Mouse (Mus musculus) embryonic facial prominence, embryonic 13.5 days (tissue): ENCODE measurements around the gene Thap7. TPM values are rescaled to one million over a fixed set of nuclear protein-coding genes. Genes with fewer than 3 reads are reported as not detected.

Experiments used
- ATAC-seq: fragments of 200-750 bp; cut with Nextera tagmentation; 2 replicates; pipeline ENCODE4 v1.8.0; 2017; ENCODE audit warnings: low read depth; ENCODE audit not compliant: insufficient number of reproducible peaks, insufficient read depth, low FRiP score, low TSS enrichment
- H3K27ac ChIP-seq: fragments of 300-500 bp; sonication (generic); 2 replicates; pipeline ENCODE4 v1.5.1; 2015; ENCODE audit warnings: moderate library complexity, mild to moderate bottlenecking, inconsistent platforms
- H3K27me3 ChIP-seq: fragments of 300-500 bp; sonication (generic); 2 replicates; pipeline ENCODE4 v1.6.1; 2015; ENCODE audit warnings: mild to moderate bottlenecking, inconsistent platforms
- H3K36me3 ChIP-seq: fragments of 300-500 bp; sonication (generic); 2 replicates; pipeline ENCODE4 v1.6.1; 2015; ENCODE audit warnings: mild to moderate bottlenecking, inconsistent platforms
- H3K4me1 ChIP-seq: fragments of 300-500 bp; sonication (generic); 2 replicates; pipeline ENCODE4 v1.6.1; 2015; ENCODE audit warnings: inconsistent platforms
- H3K4me2 ChIP-seq: fragments of 300-500 bp; sonication (generic); 2 replicates; pipeline ENCODE4 v1.6.1; 2015; ENCODE audit warnings: moderate library complexity, mild to moderate bottlenecking, inconsistent platforms
- H3K4me3 ChIP-seq: fragments of 300-500 bp; sonication (generic); 2 replicates; pipeline ENCODE4 v1.5.1; 2015; ENCODE audit warnings: mild to moderate bottlenecking, inconsistent platforms
- H3K9ac ChIP-seq: fragments of 300-500 bp; sonication (generic); 2 replicates; pipeline ENCODE4 v1.6.1; 2015; ENCODE audit warnings: mild to moderate bottlenecking, inconsistent platforms
- H3K9me3 ChIP-seq: fragments of 300-500 bp; sonication (generic); 2 replicates; pipeline ENCODE4 v1.6.1; 2016; ENCODE audit warnings: inconsistent platforms
- WGBS: fragments of 180-500 bp; shearing (Covaris S2); methylation state at CpG from one replicate; pipeline ENCODE4 v1.1.7; 2015; ENCODE audit warnings: mixed read lengths; 5-methylcytosine and 5-hydroxymethylcytosine counted together
- polyA plus RNA-seq: library from polyadenylated mRNA; unstranded; fragments of >200 nt; fragmentation: Nextera tagmentation; extraction: Ambion mirVana; gene quantifications from 2 replicates; pipeline ENCODE4 v1.2.1, GENCODE M21; 2015

The Thap7 gene
- polyA plus RNA-seq, 1 experiment from 2014 or later, result 75.2 TPM

DNA sequence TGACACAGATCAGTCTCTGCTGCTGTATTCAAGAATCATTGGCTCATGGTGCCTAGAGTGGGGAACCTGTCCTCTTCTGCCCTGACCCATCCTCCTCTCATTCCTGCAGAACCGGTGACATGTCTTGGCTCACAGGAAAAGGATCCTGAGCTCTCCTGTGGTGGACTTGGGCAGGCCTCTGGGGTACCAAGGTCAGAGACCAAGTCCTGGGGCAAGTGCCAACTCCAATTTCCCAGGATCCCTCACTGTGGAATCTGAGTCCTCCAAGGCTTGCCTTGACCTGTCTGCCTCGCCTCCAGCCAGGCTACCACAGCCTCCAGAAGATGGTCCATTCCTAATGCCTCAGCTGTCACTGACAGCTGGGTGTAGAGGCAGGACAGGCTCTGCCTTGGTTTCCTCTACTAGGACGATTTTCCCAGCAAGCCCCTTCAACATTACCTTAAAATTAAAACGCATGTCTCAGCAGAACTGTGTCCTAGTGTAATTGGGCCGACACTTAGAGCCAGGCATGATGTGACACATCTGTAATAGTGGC, 23.9 kb downstream of the Thap7 start:
- Histone ChIP-seq H3K36me3 (peaks cover 12% of the 10 kb centered on the region), H3K9me3 (no peaks in the 10 kb centered on the region), H3K9ac (no peak overlapping the region), H3K4me3 (no peak overlapping the region), H3K27me3 (no peaks in the 10 kb centered on the region), H3K27ac (no peak overlapping the region), H3K4me1 (peaks cover 11% of the 10 kb centered on the region), H3K4me2 (no peak overlapping the region)
- ATAC-seq, result no peak
- 81% methylated on average over 5 of the region's 5 CpGs for WGBS

- H3K4me2 ChIP-seq, result no peak overlapping the region
- H3K36me3 ChIP-seq, result no peaks in the 10 kb centered on the region
- H3K4me3 ChIP-seq, result no peak overlapping the region
- H3K9me3 ChIP-seq, result no peaks in the 10 kb centered on the region
- H3K27ac ChIP-seq, result no peak overlapping the region
- no peak for ATAC-seq
- H3K4me1 ChIP-seq, result no peaks in the 10 kb centered on the region
- no peaks in the 10 kb centered on the region for H3K27me3 ChIP-seq
- 77% methylated on average over 4 of the region's 4 CpGs for WGBS
- H3K9ac ChIP-seq, result no peak overlapping the region
These were observed 28.3 kb downstream of the Thap7 start for GRCm38 (mm10) chr16:17502681-17503080.

DNA sequence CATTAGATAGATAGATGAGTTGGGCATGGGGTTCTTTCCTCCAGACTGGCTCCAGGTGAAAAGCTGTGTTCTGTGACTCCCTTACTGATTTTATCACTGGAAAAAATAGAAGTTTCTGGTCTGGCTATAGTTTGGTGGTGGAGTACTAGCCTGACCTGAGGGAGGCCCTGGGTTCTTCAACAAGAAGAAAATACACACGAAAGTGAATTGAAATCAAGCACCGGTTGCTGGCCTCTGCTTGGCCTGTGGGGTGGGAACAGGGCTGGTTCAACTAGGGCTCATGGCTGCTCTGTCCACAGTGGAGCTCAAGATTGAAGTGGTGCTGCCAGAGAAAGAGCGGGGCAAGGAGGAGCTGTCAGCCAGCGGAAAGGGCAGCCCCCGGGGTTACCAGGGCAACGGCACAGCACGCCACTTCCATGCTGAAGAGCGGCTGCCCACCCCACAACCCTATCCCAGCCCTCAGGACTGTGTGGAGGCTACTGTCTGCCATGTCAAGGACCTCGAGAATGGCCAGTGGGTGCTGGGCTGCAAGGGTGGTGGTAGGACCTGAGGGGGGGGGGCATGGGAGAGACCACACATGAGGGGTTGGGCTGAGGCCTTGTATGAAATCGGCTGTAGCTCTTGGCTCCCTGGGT, 31.6 kb downstream of the Thap7 start:
- H3K4me2 ChIP-seq, result no peak overlapping the region
- no peaks in the 10 kb centered on the region for H3K9me3 ChIP-seq
- no peak overlapping the region for H3K9ac ChIP-seq
- no peak for ATAC-seq
- no peak overlapping the region for H3K27ac ChIP-seq
- H3K36me3 ChIP-seq, result no peaks in the 10 kb centered on the region
- WGBS, result 34% methylated on average over 10 of the region's 10 CpGs
- peaks cover 7% of the 10 kb centered on the region for H3K4me1 ChIP-seq
- H3K27me3 ChIP-seq, result no peaks in the 10 kb centered on the region
- H3K4me3 ChIP-seq, result no peak overlapping the region

DNA sequence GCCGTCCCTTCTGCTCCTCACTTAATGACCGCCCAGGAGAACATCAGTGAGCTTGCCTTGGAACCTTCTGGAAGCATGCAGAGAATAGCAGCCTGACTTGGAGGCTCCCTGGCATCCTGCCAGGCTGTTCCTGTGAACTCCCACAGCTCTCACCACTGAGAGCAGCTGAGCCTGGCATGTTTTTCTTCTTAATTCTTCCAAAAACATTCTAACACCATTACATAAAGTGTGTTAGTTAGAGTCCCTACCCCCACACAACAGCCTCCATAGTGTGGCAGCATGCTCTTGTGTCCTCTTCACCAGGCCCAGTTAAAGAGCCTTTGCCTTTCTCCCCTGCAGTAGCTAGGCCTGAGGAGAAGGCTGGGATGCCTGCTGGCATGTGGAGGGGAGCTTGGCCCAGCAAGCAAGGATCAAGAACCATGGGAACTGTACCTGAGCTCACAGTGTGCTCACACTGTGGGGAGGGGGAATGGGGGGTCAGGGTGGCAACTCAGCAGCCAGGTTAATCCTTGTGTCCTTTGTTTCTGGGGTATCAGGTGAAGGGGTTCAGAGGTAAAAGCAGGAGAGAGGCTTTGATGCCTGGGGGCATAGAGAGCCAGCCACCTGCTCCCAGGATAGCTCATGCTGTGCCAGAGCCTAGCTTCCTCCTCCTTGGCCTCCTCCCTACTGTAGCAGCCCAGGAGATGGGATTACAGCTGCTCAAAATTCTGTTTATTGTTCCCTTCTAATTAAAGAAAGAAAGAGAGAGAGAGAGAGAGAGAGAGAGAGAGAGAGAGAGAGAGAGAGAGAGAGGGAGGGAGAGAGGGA, 34.2 kb downstream of the Thap7 start:
- H3K9me3 ChIP-seq, result no peaks in the 10 kb centered on the region
- no peak overlapping the region for H3K27ac ChIP-seq
- WGBS, result 43% methylated on average over 2 of the region's 2 CpGs
- no peaks in the 10 kb centered on the region for H3K36me3 ChIP-seq
- H3K4me2 ChIP-seq, result no peak overlapping the region
- no peak overlapping the region for H3K4me3 ChIP-seq
- peak overlapping the region; percentile 7; the same call in 1 of the 2 replicates for H3K9ac ChIP-seq
- peaks cover 7% of the 10 kb centered on the region for H3K4me1 ChIP-seq
- H3K27me3 ChIP-seq, result no peaks in the 10 kb centered on the region
- ATAC-seq, result no peak

DNA sequence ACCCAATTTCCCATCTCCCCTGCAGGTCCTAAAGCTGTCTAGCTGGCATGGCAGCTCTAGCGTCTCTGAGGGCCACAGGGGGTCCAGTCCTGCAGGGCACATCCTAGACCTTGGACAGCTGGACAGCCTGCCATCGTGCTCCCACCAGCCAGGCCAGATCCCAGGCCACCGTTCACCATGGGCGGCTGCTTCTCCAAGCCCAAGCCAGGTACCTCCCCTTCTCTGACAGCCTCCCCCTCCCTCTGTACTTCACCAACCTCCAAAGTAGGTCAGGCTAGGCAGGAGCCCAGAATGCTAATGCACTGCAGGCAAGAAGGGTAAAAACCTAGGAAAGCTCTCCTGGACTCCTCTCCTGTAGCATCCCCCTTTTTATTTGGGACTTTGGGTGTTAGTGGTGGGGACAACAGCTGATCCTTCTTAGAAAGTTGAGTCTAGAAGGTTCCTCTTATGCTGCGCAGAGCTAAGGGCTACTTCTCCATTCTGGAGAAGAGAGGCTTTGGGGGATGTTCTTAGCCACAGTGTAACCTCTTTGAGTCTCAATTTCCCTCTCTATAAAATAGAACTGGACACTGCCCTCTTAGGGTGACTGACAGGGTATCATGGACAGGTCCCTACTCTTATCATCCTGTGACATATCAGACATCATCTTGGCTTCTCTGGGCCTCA, 38.9 kb downstream of the Thap7 start:
- H3K27ac ChIP-seq, result no peak overlapping the region
- no peak overlapping the region for H3K9ac ChIP-seq
- H3K4me3 ChIP-seq, result no peak overlapping the region
- H3K27me3 ChIP-seq, result peaks cover 42% of the 10 kb centered on the region
- WGBS, result 73% methylated on average over 5 of the region's 5 CpGs
- H3K4me1 ChIP-seq, result peaks cover 18% of the 10 kb centered on the region
- H3K9me3 ChIP-seq, result no peaks in the 10 kb centered on the region
- ATAC-seq, result no peak
- H3K4me2 ChIP-seq, result no peak overlapping the region
- peaks cover 10% of the 10 kb centered on the region; the same call in 1 of the 2 replicates for H3K36me3 ChIP-seq

DNA sequence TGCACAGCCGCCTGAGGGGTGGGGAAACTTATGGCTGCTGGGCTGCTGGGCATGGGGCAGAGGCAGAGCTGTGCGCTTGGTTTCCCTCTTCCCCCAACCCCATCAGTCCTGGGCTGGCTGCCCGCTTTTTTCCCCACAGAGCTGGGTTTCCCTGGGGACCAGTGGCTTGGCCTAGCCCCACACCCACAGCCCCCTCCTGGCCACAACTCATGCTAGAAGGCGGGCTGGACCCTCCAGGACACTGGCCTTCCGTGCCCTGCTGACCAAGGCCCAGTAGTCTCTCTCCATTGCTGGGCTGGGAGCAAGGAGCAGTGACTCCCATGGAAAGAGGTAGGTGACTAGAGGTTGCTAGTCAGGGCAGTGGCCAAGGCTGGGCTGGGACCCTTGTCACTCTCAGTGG, 39.8 kb downstream of the Thap7 start:
- Histone ChIP-seq H3K36me3 (peaks cover 17% of the 10 kb centered on the region; the same call in 1 of the 2 replicates), H3K4me3 (no peak overlapping the region)
- ATAC-seq, result no peak

GRCm38 (mm10) chr16:17489469-17490111, 41.3 kb downstream of the Thap7 start, which contains the start of gene Aifm3:
Gene Aifm3, plus strand, starts transcription at chr16:17489611.
- Histone ChIP-seq H3K4me3 (peak within 1 kb of the TSS; percentile 48), H3K9ac (peak within 1 kb of the TSS; percentile 66), H3K36me3 (peaks cover 30% of the 10 kb centered on the region), H3K9me3 (no peaks in the 10 kb centered on the region), H3K27ac (no peak within 1 kb of the TSS), H3K27me3 (peaks cover 42% of the 10 kb centered on the region), H3K4me2 (peak within 1 kb of the TSS; percentile 85), H3K4me1 (peaks cover 16% of the 10 kb centered on the region)
- ATAC-seq, result no peak
- WGBS, result 1% methylated on average over 47 of the region's 47 CpGs

More for the DNA sequence above, 39.8 kb downstream of the Thap7 start:
- WGBS, result 77% methylated on average over 5 of the region's 5 CpGs
- Histone ChIP-seq H3K9me3 (no peaks in the 10 kb centered on the region), H3K9ac (no peak overlapping the region), H3K27ac (no peak overlapping the region), H3K4me2 (no peak overlapping the region), H3K4me1 (peaks cover 11% of the 10 kb centered on the region), H3K27me3 (peaks cover 42% of the 10 kb centered on the region)

DNA sequence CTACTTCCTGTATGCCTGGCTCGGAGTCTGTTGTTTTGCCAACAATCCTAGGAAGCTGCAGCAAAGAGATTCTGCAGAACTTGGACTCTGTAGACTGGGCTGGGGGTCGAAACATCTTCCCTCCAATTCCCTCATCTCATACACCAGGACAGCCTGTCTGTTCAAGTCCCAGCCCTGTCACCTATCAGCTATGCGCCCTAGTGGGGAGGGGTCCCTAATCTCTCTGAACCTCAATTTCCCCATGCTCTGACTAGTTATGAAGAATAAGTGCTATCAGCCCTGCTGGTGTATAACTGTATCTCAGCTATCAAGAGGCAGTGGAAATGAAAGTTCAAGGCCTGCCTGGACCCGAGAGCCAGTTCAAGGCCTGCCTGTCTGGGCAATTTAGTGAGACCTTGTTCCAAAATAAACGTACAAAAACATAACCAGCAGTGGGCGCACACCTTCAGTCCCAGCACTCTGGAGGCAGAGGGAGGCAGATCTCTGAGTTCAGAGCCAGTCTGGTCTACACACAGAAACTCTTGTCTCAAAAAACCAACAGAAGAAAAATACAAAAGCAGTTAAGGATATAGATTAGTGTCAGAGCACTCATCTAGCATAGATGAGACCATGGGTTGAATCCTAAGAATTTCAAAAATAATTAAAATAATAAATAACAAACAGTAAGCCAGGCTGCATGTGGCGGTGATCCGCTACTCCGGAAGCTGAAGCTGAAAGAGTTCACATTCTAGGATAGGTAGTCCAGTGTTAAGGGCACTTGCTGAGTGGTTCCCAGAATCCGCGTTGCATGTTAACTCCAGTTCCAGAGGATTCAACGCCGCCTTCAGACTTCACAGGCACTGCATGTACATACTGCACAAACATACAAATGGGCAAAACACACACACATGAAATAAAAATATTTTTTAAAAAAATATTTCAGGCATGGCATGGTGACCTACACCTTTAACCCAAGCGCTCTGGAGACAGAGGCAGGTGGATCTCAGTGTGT, 42.2 kb downstream of the Thap7 start:
- H3K9ac ChIP-seq, result peak overlapping the region; percentile 66
- peaks cover 16% of the 10 kb centered on the region for H3K4me1 ChIP-seq
- H3K9me3 ChIP-seq, result no peaks in the 10 kb centered on the region
- no peak overlapping the region for H3K27ac ChIP-seq
- peak overlapping the region; percentile 85 for H3K4me2 ChIP-seq
- whole genome bisulfite sequencing, result 44% methylated on average over 14 of the region's 14 CpGs
- H3K36me3 ChIP-seq, result peaks cover 38% of the 10 kb centered on the region
- H3K27me3 ChIP-seq, result peaks cover 42% of the 10 kb centered on the region
- ATAC-seq, result no peak
- H3K4me3 ChIP-seq, result peak overlapping the region; percentile 48

GRCm38 (mm10) chr16:17486505-17486904, 44.4 kb downstream of the Thap7 start:
- H3K27ac ChIP-seq, result no peak overlapping the region
- H3K4me1 ChIP-seq, result peaks cover 16% of the 10 kb centered on the region
- ATAC-seq, result no peak
- H3K9me3 ChIP-seq, result no peaks in the 10 kb centered on the region
- peaks cover 42% of the 10 kb centered on the region for H3K27me3 ChIP-seq
- no peak overlapping the region for H3K4me3 ChIP-seq
- no peak overlapping the region for H3K4me2 ChIP-seq
- WGBS, result 61% methylated on average over 3 of the region's 3 CpGs
- H3K36me3 ChIP-seq, result peaks cover 58% of the 10 kb centered on the region
- no peak overlapping the region for H3K9ac ChIP-seq

DNA sequence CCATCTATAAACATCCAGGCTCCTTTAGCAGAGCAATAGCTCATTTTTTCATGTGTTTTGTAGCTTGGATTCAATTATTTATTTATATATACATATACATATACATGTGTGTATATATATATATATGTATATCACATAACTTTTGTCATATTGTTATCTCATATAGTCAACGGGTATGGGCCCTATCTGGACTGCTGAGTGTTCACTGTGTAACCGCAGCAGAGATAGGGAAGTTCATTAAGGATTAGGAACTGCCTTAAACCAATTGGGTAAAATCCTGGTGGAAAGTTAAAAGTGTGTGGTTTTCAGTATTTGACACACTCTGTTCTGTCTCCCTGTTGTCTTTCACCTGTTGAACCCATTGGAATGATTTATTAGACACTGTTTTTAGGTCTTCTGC, 49.5 kb downstream of the Thap7 start:
- no peaks in the 10 kb centered on the region for H3K9me3 ChIP-seq
- H3K9ac ChIP-seq, result no peak overlapping the region
- no peak for ATAC-seq
- H3K4me3 ChIP-seq, result no peak overlapping the region
- no peaks in the 10 kb centered on the region for H3K27me3 ChIP-seq
- no peak overlapping the region for H3K27ac ChIP-seq
- H3K4me1 ChIP-seq, result peaks cover 6% of the 10 kb centered on the region; the same call in 1 of the 2 replicates
- peaks cover 68% of the 10 kb centered on the region for H3K36me3 ChIP-seq
- WGBS, result 93% methylated on average over 2 of the region's 2 CpGs
- no peak overlapping the region for H3K4me2 ChIP-seq
